In genomic region chr11:105063292-105063691, GRCm38 (mm10) we compare ENCODE assay signal across 39 mouse cellular contexts. TPM values are rescaled to one million over a fixed set of nuclear protein-coding genes. Genes with fewer than 3 reads are reported as not detected.
"Had no signal": no experiment of that assay in that cellular context is flagged by ENCODE, and none has a peak within 500 bp of the region (broad histone marks: within the 10 kb centered on the region; RNA-seq: fewer than 3 reads in every experiment).

TSS of gene Efcab3 (plus strand) at chr11:105063592.

- H3K36me3 ChIP-seq: heart, embryonic 10.5 days; heart, embryonic 12.5 days; heart, embryonic 13.5 days; heart, embryonic 15.5 days; hindbrain, embryonic 10.5 days; hindbrain, embryonic 12.5 days; hindbrain, embryonic 13.5 days; hindbrain, embryonic 15.5 days; intestine, embryonic 15.5 days; kidney, embryonic 15.5 days had no signal

- H3K27me3 ChIP-seq: heart, embryonic 12.5 days; heart, embryonic 13.5 days; heart, embryonic 15.5 days; hindbrain, embryonic 12.5 days; hindbrain, embryonic 13.5 days; hindbrain, embryonic 15.5 days; intestine, embryonic 15.5 days; kidney, embryonic 15.5 days had no signal

- H3K4me3 ChIP-seq: heart, embryonic 10.5 days; heart, embryonic 12.5 days; heart, embryonic 13.5 days; heart, embryonic 15.5 days; hindbrain, embryonic 10.5 days; hindbrain, embryonic 12.5 days; hindbrain, embryonic 13.5 days; hindbrain, embryonic 15.5 days; intestine, embryonic 15.5 days; kidney, embryonic 15.5 days; layer of hippocampus, adult 2 months had no signal

- DNase-seq: heart, postnatal 10 days; heart, postnatal 14 days; heart, postnatal 36 days; heart, postnatal 4 days; kidney, adult 11 months; kidney, adult 18-20 months; kidney, adult 2 months; kidney, adult 8-10 months; kidney, adult 9 months; kidney, postnatal 10 days; kidney, postnatal 14 days; kidney, postnatal 25 days; kidney, postnatal 36 days; kidney, postnatal 4 days; layer of hippocampus, adult 9-11 months; layer of hippocampus, postnatal 36 days had no signal

- H3K4me1 ChIP-seq: heart, embryonic 10.5 days; heart, embryonic 12.5 days; heart, embryonic 13.5 days; heart, embryonic 15.5 days; hindbrain, embryonic 10.5 days; hindbrain, embryonic 12.5 days; hindbrain, embryonic 13.5 days; hindbrain, embryonic 15.5 days; intestine, embryonic 15.5 days; kidney, embryonic 15.5 days had no signal

- H3K27ac ChIP-seq: heart, embryonic 10.5 days; heart, embryonic 13.5 days; heart, embryonic 15.5 days; hindbrain, embryonic 10.5 days; hindbrain, embryonic 12.5 days; hindbrain, embryonic 13.5 days; hindbrain, embryonic 14.5 days; hindbrain, embryonic 15.5 days; hindbrain, postnatal 0 days; intestine, embryonic 15.5 days; kidney, embryonic 15.5 days; kidney, postnatal 0 days; layer of hippocampus, adult 2 months had no signal

RNA-seq across cellular contexts. Expression of gene Efcab3, which starts in this region (rescaled TPM):
- polyA plus RNA-seq: heart, embryonic 10.5 days; heart, embryonic 11.5 days; heart, embryonic 12.5 days; heart, embryonic 13.5 days; heart, embryonic 14.5 days; heart, embryonic 15.5 days; heart, embryonic 16.5 days; heart, postnatal 0 days; hindbrain, embryonic 10.5 days; hindbrain, embryonic 11.5 days; hindbrain, embryonic 12.5 days; hindbrain, embryonic 13.5 days; hindbrain, embryonic 14.5 days; hindbrain, embryonic 16.5 days; inflammation-experienced regulatory T-cells, adult 6 months; kidney, adult 2 months; kidney, embryonic 16.5 days; kidney, postnatal 0 days; large intestine, adult 2 months had no signal
